Mouse (Mus musculus) thymus, postnatal 4 days (tissue): ENCODE measurements around the gene Tenm2.

ENCODE experiments used
- DNase-seq: peaks from one replicate; pipeline ENCODE4 v3.0.0; 2021

Gene Tenm2

GRCm38 (mm10) chr11:36037311-36037710 lies 1198.5 kb downstream of the Tenm2 start:
- DNase-seq: no peak

- no peak for DNase-seq
Observed at GRCm38 (mm10) chr11:36036061-36036695, 1199.6 kb downstream of the Tenm2 start.

GRCm38 (mm10) chr11:36031751-36032150 lies 1204.0 kb downstream of the Tenm2 start:
- DNase-seq: no peak

GRCm38 (mm10) chr11:36020009-36020408 lies 1215.8 kb downstream of the Tenm2 start:
- DNase-seq: no peak

GRCm38 (mm10) chr11:36013179-36013578 lies 1222.6 kb downstream of the Tenm2 start:
- DNase-seq: no peak

- DNase-seq: no peak
Observed at GRCm38 (mm10) chr11:36009281-36010208, 1226.2 kb downstream of the Tenm2 start.

- no peak for DNase-seq
Observed at GRCm38 (mm10) chr11:36002900-36003299, 1232.9 kb downstream of the Tenm2 start.

- peak; percentile 79 for DNase-seq
Observed at GRCm38 (mm10) chr11:36001282-36001970, 1234.3 kb downstream of the Tenm2 start.

GRCm38 (mm10) chr11:36000585-36001281 lies 1235.0 kb downstream of the Tenm2 start:
- DNase-seq: no peak

GRCm38 (mm10) chr11:36000038-36000437 lies 1235.7 kb downstream of the Tenm2 start:
- DNase-seq: no peak

GRCm38 (mm10) chr11:35998048-35998447 lies 1237.7 kb downstream of the Tenm2 start:
- DNase-seq: no peak

- DNase-seq: no peak
Observed at GRCm38 (mm10) chr11:35995310-35995709, 1240.5 kb downstream of the Tenm2 start.

GRCm38 (mm10) chr11:35991846-35992245 lies 1243.9 kb downstream of the Tenm2 start:
- no peak for DNase-seq

- no peak for DNase-seq
Observed at GRCm38 (mm10) chr11:35989967-35990366, 1245.8 kb downstream of the Tenm2 start.

GRCm38 (mm10) chr11:35985841-35986393 lies 1249.8 kb downstream of the Tenm2 start:
- DNase-seq: peak; percentile 57

GRCm38 (mm10) chr11:35982734-35983133 lies 1253.0 kb downstream of the Tenm2 start:
- DNase-seq: no peak

- peak; percentile 46 for DNase-seq
Observed at GRCm38 (mm10) chr11:35980411-35980917, 1255.3 kb downstream of the Tenm2 start, which contains the start of gene Wwc1. Gene Wwc1, minus strand, starts transcription at chr11:35980527.

GRCm38 (mm10) chr11:35979733-35980410 lies 1255.9 kb downstream of the Tenm2 start:
- DNase-seq: peak; percentile 24

GRCm38 (mm10) chr11:35979266-35979732 lies 1256.5 kb downstream of the Tenm2 start:
- DNase-seq: no peak

- no peak for DNase-seq
Observed at GRCm38 (mm10) chr11:35977796-35978195, 1258.0 kb downstream of the Tenm2 start.

- DNase-seq: no peak
Observed at GRCm38 (mm10) chr11:35977096-35977495, 1258.7 kb downstream of the Tenm2 start.
